Mouse (Mus musculus): ENCODE data around the gene Mars2. TPM values are rescaled to one million over a fixed set of nuclear protein-coding genes. Genes with fewer than 3 reads are reported as not detected.

Mars2 gene
- polyA plus RNA-seq, 1 experiment, result 1.8 TPM

- Histone ChIP-seq H3K36me3 (ENCODE audit: control insufficient read depth, insufficient read depth, low read length) (no peaks in the 10 kb centered on the region), H3K27me3 (ENCODE audit: control insufficient read depth, insufficient read depth, low read length) (no peaks in the 10 kb centered on the region), H3K4me3 (ENCODE audit: control insufficient read depth, low read depth, low read length) (no peak overlapping the region), H3K27ac (ENCODE audit: control insufficient read depth, insufficient read depth, low read depth, low read length) (no peak overlapping the region), H3K4me1 (ENCODE audit: control insufficient read depth, insufficient read depth, low read length) (no peaks in the 10 kb centered on the region; the same call in 1 of the 2 replicates)
- TF ChIP-seq POLR2A (IDR thresholded peaks at IDR 0.05; ENCODE audit: control insufficient read depth, low read depth, low read length), result no peak
- TF ChIP-seq CTCF (IDR thresholded peaks at IDR 0.05; ENCODE audit: control insufficient read depth, insufficient read depth, insufficient replicate concordance, low read depth, low read length), result no peak
These were observed 25.9 kb upstream of the Mars2 start for GRCm38 (mm10) chr1:55211081-55211480.

- H3K27ac ChIP-seq (ENCODE audit: control insufficient read depth, insufficient read depth, low read depth, low read length), result no peak overlapping the region
- H3K4me1 ChIP-seq (ENCODE audit: control insufficient read depth, insufficient read depth, low read length), result no peaks in the 10 kb centered on the region; the same call in 1 of the 2 replicates
- TF ChIP-seq POLR2A (IDR thresholded peaks at IDR 0.05; ENCODE audit: control insufficient read depth, low read depth, low read length), result no peak
- TF ChIP-seq CTCF (IDR thresholded peaks at IDR 0.05; ENCODE audit: control insufficient read depth, insufficient read depth, insufficient replicate concordance, low read depth, low read length), result no peak
- H3K36me3 ChIP-seq (ENCODE audit: control insufficient read depth, insufficient read depth, low read length), result no peaks in the 10 kb centered on the region
- no peak overlapping the region for H3K4me3 ChIP-seq (ENCODE audit: control insufficient read depth, low read depth, low read length)
- no peaks in the 10 kb centered on the region for H3K27me3 ChIP-seq (ENCODE audit: control insufficient read depth, insufficient read depth, low read length)
These were observed 24.2 kb upstream of the Mars2 start for GRCm38 (mm10) chr1:55212771-55213170.

- Histone ChIP-seq H3K4me1 (ENCODE audit: control insufficient read depth, insufficient read depth, low read length) (no peaks in the 10 kb centered on the region; the same call in 1 of the 2 replicates), H3K4me3 (ENCODE audit: control insufficient read depth, low read depth, low read length) (no peak overlapping the region), H3K36me3 (ENCODE audit: control insufficient read depth, insufficient read depth, low read length) (no peaks in the 10 kb centered on the region), H3K27ac (ENCODE audit: control insufficient read depth, insufficient read depth, low read depth, low read length) (no peak overlapping the region), H3K27me3 (ENCODE audit: control insufficient read depth, insufficient read depth, low read length) (no peaks in the 10 kb centered on the region)
- TF ChIP-seq POLR2A (IDR thresholded peaks at IDR 0.05; ENCODE audit: control insufficient read depth, low read depth, low read length) (no peak), CTCF (IDR thresholded peaks at IDR 0.05; ENCODE audit: control insufficient read depth, insufficient read depth, insufficient replicate concordance, low read depth, low read length) (no peak)
These were observed 23.5 kb upstream of the Mars2 start for GRCm38 (mm10) chr1:55213475-55213874.

- H3K4me3 ChIP-seq (ENCODE audit: control insufficient read depth, low read depth, low read length), result no peak overlapping the region
- H3K36me3 ChIP-seq (ENCODE audit: control insufficient read depth, insufficient read depth, low read length), result no peaks in the 10 kb centered on the region
- TF ChIP-seq POLR2A (IDR thresholded peaks at IDR 0.05; ENCODE audit: control insufficient read depth, low read depth, low read length), result no peak
- no peak for TF ChIP-seq CTCF (IDR thresholded peaks at IDR 0.05; ENCODE audit: control insufficient read depth, insufficient read depth, insufficient replicate concordance, low read depth, low read length)
- no peak overlapping the region for H3K27ac ChIP-seq (ENCODE audit: control insufficient read depth, insufficient read depth, low read depth, low read length)
- no peaks in the 10 kb centered on the region; the same call in 1 of the 2 replicates for H3K4me1 ChIP-seq (ENCODE audit: control insufficient read depth, insufficient read depth, low read length)
- no peaks in the 10 kb centered on the region for H3K27me3 ChIP-seq (ENCODE audit: control insufficient read depth, insufficient read depth, low read length)
These were observed 23.0 kb upstream of the Mars2 start for GRCm38 (mm10) chr1:55213936-55214335.

GRCm38 (mm10) chr1:55215185-55215813, 21.7 kb upstream of the Mars2 start:
- Histone ChIP-seq H3K36me3 (ENCODE audit: control insufficient read depth, insufficient read depth, low read length) (no peaks in the 10 kb centered on the region), H3K27ac (ENCODE audit: control insufficient read depth, insufficient read depth, low read depth, low read length) (no peak overlapping the region), H3K4me3 (ENCODE audit: control insufficient read depth, low read depth, low read length) (no peak overlapping the region), H3K4me1 (ENCODE audit: control insufficient read depth, insufficient read depth, low read length) (peaks cover 2% of the 10 kb centered on the region), H3K27me3 (ENCODE audit: control insufficient read depth, insufficient read depth, low read length) (no peaks in the 10 kb centered on the region)
- TF ChIP-seq POLR2A (IDR thresholded peaks at IDR 0.05; ENCODE audit: control insufficient read depth, low read depth, low read length) (no peak), CTCF (IDR thresholded peaks at IDR 0.05; ENCODE audit: control insufficient read depth, insufficient read depth, insufficient replicate concordance, low read depth, low read length) (no peak)

- Histone ChIP-seq H3K27me3 (ENCODE audit: control insufficient read depth, insufficient read depth, low read length) (no peaks in the 10 kb centered on the region), H3K27ac (ENCODE audit: control insufficient read depth, insufficient read depth, low read depth, low read length) (no peak overlapping the region), H3K4me1 (ENCODE audit: control insufficient read depth, insufficient read depth, low read length) (peaks cover 4% of the 10 kb centered on the region), H3K4me3 (ENCODE audit: control insufficient read depth, low read depth, low read length) (no peak overlapping the region), H3K36me3 (ENCODE audit: control insufficient read depth, insufficient read depth, low read length) (no peaks in the 10 kb centered on the region)
- TF ChIP-seq CTCF (IDR thresholded peaks at IDR 0.05; ENCODE audit: control insufficient read depth, insufficient read depth, insufficient replicate concordance, low read depth, low read length) (no peak), POLR2A (IDR thresholded peaks at IDR 0.05; ENCODE audit: control insufficient read depth, low read depth, low read length) (no peak)
These were observed 19.8 kb upstream of the Mars2 start for GRCm38 (mm10) chr1:55217191-55217590.

- Histone ChIP-seq H3K4me1 (ENCODE audit: control insufficient read depth, insufficient read depth, low read length) (peaks cover 7% of the 10 kb centered on the region), H3K4me3 (ENCODE audit: control insufficient read depth, low read depth, low read length) (no peak overlapping the region), H3K27ac (ENCODE audit: control insufficient read depth, insufficient read depth, low read depth, low read length) (no peak overlapping the region), H3K27me3 (ENCODE audit: control insufficient read depth, insufficient read depth, low read length) (no peaks in the 10 kb centered on the region), H3K36me3 (ENCODE audit: control insufficient read depth, insufficient read depth, low read length) (no peaks in the 10 kb centered on the region)
- TF ChIP-seq CTCF (IDR thresholded peaks at IDR 0.05; ENCODE audit: control insufficient read depth, insufficient read depth, insufficient replicate concordance, low read depth, low read length), result no peak
- TF ChIP-seq POLR2A (IDR thresholded peaks at IDR 0.05; ENCODE audit: control insufficient read depth, low read depth, low read length), result no peak
These were observed 15.6 kb upstream of the Mars2 start for GRCm38 (mm10) chr1:55221352-55221751.
